Mouse (Mus musculus): Measurements from ENCODE around the gene Cd7. TPM values are rescaled to one million over a fixed set of nuclear protein-coding genes. Genes with fewer than 3 reads are reported as not detected.

The Cd7 gene
- total and polyA plus RNA-seq, 3 experiments, result 0.33 to 0.58 TPM; not detected in 1

DNA sequence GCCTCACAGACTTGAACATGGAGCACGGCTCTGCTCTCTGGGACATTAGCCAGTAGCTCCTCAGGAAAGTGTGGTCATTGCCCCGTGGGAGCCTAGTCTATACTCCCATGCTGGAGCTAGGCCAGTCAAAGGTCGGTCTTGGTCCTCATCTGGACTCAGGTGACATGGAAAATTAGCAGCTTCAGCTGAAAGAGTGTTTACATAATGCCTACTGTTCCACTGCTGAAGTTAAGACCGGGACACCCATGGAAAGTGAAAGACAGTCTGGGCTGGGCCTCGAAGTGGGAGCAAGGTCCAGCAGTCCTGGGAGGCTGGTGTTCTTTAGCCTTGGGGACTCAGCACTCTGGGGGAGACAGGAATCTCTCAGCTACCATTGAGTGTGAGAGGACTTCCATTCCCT, 18.9 kb upstream of the Cd7 start:
- H3K4me1 ChIP-seq (ENCODE audit: control insufficient read depth in 1 of 2, insufficient read depth in 2 of 2, low read length in 2 of 2), result no peaks in the 10 kb centered on the region
- H3K79me2 ChIP-seq (ENCODE audit: control insufficient read depth, insufficient read depth, low read length, poor library complexity), result no peaks in the 10 kb centered on the region
- TF ChIP-seq USF1 (IDR thresholded peaks at IDR 0.05; ENCODE audit: low read depth, low read length), result no peak
- no peak for TF ChIP-seq UBTF (IDR thresholded peaks at IDR 0.05; ENCODE audit: borderline replicate concordance, insufficient read depth, low read depth, low read length)
- TF ChIP-seq MXI1 (IDR thresholded peaks at IDR 0.05; ENCODE audit: low read depth, low read length), result no peak
- no peak for TF ChIP-seq POLR2A (IDR thresholded peaks at IDR 0.05; ENCODE audit: control insufficient read depth in 1 of 2, insufficient read depth in 1 of 2, low read depth in 1 of 2, low read length in 2 of 2, poor library complexity in 1 of 2)
- TF ChIP-seq NRF1 (IDR thresholded peaks at IDR 0.05; ENCODE audit: insufficient read depth, low read depth, low read length, poor library complexity, severe bottlenecking), result no peak
- no peak for TF ChIP-seq MAX (IDR thresholded peaks at IDR 0.05; ENCODE audit: low read length)
- TF ChIP-seq POLR2AphosphoS5 (IDR thresholded peaks at IDR 0.05; ENCODE audit: borderline replicate concordance, low read depth, low read length), result no peak
- no peak for TF ChIP-seq RCOR1 (IDR thresholded peaks at IDR 0.05; ENCODE audit: low read depth, low read length)
- TF ChIP-seq MAFK (IDR thresholded peaks at IDR 0.05; ENCODE audit: borderline replicate concordance, low read depth, low read length), result no peak
- TF ChIP-seq MYB (IDR thresholded peaks at IDR 0.05; ENCODE audit: low read depth, low read length), result no peak
- TF ChIP-seq ZC3H11A (IDR thresholded peaks at IDR 0.05; ENCODE audit: low read depth, low read length), result no peak
- no peak for TF ChIP-seq MEF2A (IDR thresholded peaks at IDR 0.05; ENCODE audit: extremely low read depth, insufficient replicate concordance, low read depth, low read length, poor library complexity, severe bottlenecking)
- no peak for TF ChIP-seq TAL1 (IDR thresholded peaks at IDR 0.05; ENCODE audit: low read length)
- no peak for TF ChIP-seq USF2 (IDR thresholded peaks at IDR 0.05; ENCODE audit: borderline replicate concordance in 1 of 2, insufficient read depth in 1 of 2, low read depth in 1 of 2, low read length in 2 of 2)
- TF ChIP-seq CTCF (IDR thresholded peaks at IDR 0.05 in 2 of 3, conservative IDR thresholded peaks at IDR 0.05 in 1 of 3; ENCODE audit: control insufficient read depth in 1 of 3, insufficient read depth in 1 of 3, low read depth in 2 of 3, low read length in 3 of 3, poor library complexity in 1 of 3, severe bottlenecking in 1 of 3), result no peak
- DNase-seq (ENCODE audit: low read depth, low spot score), result no peak
- peaks cover 0 to 3% of the 10 kb centered on the region in 2 experiments; a peak in 1 of 4 replicates for H3K27me3 ChIP-seq (ENCODE audit: control insufficient read depth in 1 of 2, insufficient read depth in 2 of 2, low read length in 2 of 2)
- H3K9ac ChIP-seq (ENCODE audit: control insufficient read depth, low read depth, low read length, poor library complexity, severe bottlenecking), result no peak overlapping the region
- H3K36me3 ChIP-seq (ENCODE audit: control insufficient read depth in 1 of 2, insufficient read depth in 2 of 2, low read length in 2 of 2), result no peaks in the 10 kb centered on the region
- H3K4me3 ChIP-seq (ENCODE audit: control insufficient read depth in 1 of 2, insufficient read depth in 1 of 2, low read depth in 2 of 2, low read length in 2 of 2), result no peak overlapping the region
- H3K27ac ChIP-seq (ENCODE audit: control insufficient read depth, low read depth, low read length), result no peak overlapping the region
- no peaks in the 10 kb centered on the region for H3K9me3 ChIP-seq (replicated peaks; ENCODE audit: insufficient read depth, low read length)

DNA sequence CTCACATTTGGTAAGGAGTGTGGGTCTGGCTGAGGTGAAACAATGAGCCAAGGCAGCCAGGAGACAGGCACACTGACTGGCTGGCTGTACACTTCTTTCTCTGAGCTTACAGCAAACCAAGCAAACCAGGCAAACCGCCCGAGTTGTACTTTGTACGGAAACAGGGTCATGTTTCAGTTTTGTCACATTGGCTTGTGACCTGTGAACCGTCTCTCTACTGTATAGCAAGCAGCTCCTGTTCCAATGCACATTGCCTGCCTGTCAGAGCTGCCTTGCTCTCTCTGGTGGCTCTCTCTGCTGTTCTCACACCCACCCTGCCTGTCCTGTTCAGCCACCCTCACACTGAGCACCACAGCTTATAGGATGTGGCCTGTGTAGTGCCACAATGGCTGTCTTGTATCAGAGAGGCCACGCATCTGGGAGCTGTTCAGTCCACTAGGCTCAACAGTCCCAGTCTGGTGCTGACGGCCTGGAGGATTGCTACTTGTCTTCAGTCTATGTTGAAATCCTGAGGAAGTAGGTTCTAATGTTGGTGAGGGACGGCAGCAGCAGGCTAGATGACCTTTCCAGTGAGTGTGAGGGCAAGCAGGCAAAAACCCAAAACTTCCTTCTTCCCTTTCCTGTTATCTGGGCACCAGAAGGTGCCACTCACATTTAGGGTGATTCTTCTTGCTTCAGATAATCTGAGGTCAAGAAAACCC, 17.5 kb upstream of the Cd7 start:
- no peaks in the 10 kb centered on the region for H3K79me2 ChIP-seq (ENCODE audit: control insufficient read depth, insufficient read depth, low read length, poor library complexity)

More for the DNA sequence above, 17.5 kb upstream of the Cd7 start:
- Histone ChIP-seq H3K9me3 (replicated peaks; ENCODE audit: insufficient read depth, low read length) (no peaks in the 10 kb centered on the region), H3K27me3 (ENCODE audit: control insufficient read depth in 1 of 2, insufficient read depth in 2 of 2, low read length in 2 of 2) (peaks cover 0 to 3% of the 10 kb centered on the region in 2 experiments; a peak in 1 of 4 replicates), H3K27ac (ENCODE audit: control insufficient read depth, low read depth, low read length) (no peak overlapping the region), H3K9ac (ENCODE audit: control insufficient read depth, low read depth, low read length, poor library complexity, severe bottlenecking) (no peak overlapping the region), H3K4me1 (ENCODE audit: control insufficient read depth in 1 of 2, insufficient read depth in 2 of 2, low read length in 2 of 2) (no peaks in the 10 kb centered on the region), H3K36me3 (ENCODE audit: control insufficient read depth in 1 of 2, insufficient read depth in 2 of 2, low read length in 2 of 2) (no peaks in the 10 kb centered on the region), H3K4me3 (ENCODE audit: control insufficient read depth in 1 of 2, insufficient read depth in 1 of 2, low read depth in 2 of 2, low read length in 2 of 2) (no peak overlapping the region)
- DNase-seq (ENCODE audit: low read depth, low spot score), result no peak
- no peak for TF ChIP-seq GABPA (IDR thresholded peaks at IDR 0.05; ENCODE audit: low read depth, low read length)
- TF ChIP-seq EP300 (IDR thresholded peaks at IDR 0.05; ENCODE audit: low read depth in 1 of 2, low read length in 2 of 2), result peak in 1 of 2 experiments; percentile 20; a peak in 1 of 4 replicates

All from MEL (cell line).